Mouse (Mus musculus) brown adipose tissue, adult 24 weeks (tissue): ENCODE data around the gene Duoxa2. TPM values are rescaled to one million over a fixed set of nuclear protein-coding genes. Genes with fewer than 3 reads are reported as not detected.

Experiments used
- polyA plus RNA-seq: library from polyadenylated mRNA; stranded (reverse); fragments of >200 nt; gene quantifications from 2 replicates; pipeline ENCODE4 v1.2.4, GENCODE M21; 2012; ENCODE audit not compliant: missing spikeins, insufficient read depth, insufficient read length

Gene Duoxa2
- polyA plus RNA-seq, 1 experiment: not detected

Other genes starting within 250 kb of the Duoxa2 start
- 6.1 and 7.8 TPM in 2 replicates for gene Spg11, start 180.5 kb upstream of the Duoxa2 start, polyA plus RNA-seq
- gene B2m, start 151.2 kb upstream of the Duoxa2 start, polyA plus RNA-seq: 1,264 and 2,088 TPM in 2 replicates
- not detected in 2 replicates for gene Trim69, start 138.2 kb upstream of the Duoxa2 start, polyA plus RNA-seq
- gene Patl2, start 112.7 kb upstream of the Duoxa2 start, polyA plus RNA-seq: not detected in 2 replicates
- gene Terb2, start 112.6 kb upstream of the Duoxa2 start, polyA plus RNA-seq: not detected in 2 replicates
- gene Sord, start 64.2 kb upstream of the Duoxa2 start, polyA plus RNA-seq: 59.6 and 87.1 TPM in 2 replicates
- not detected in 2 replicates for gene Duox2, start 451 bp upstream of the Duoxa2 start, polyA plus RNA-seq
- gene Duoxa1, start 14.8 kb downstream of the Duoxa2 start, polyA plus RNA-seq: 0.67 TPM in 1 of 2 replicates, not detected in the other
- gene Duox1, start 16.8 kb downstream of the Duoxa2 start, polyA plus RNA-seq: not detected in 2 replicates
- 3.1 and 4.5 TPM in 2 replicates for gene Shf, start 70.3 kb downstream of the Duoxa2 start, polyA plus RNA-seq
- gene Slc28a2, start 127.6 kb downstream of the Duoxa2 start, polyA plus RNA-seq: 6.6 and 15.1 TPM in 2 replicates
- gene Gm14085, start 186.0 kb downstream of the Duoxa2 start, polyA plus RNA-seq: not detected in 2 replicates